Mouse (Mus musculus) left cerebral cortex, postnatal 25 days (tissue): ENCODE results near the gene Lrrc63. TPM values are rescaled to one million over a fixed set of nuclear protein-coding genes. Genes with fewer than 3 reads are reported as not detected.

Source experiments
- DNase-seq, 2 experiments: peaks; one replicate each; pipeline ENCODE4 v3.0.0; 2022; ENCODE audit warnings: low spot score in 2 of 2, mixed read lengths in 1 of 2
- intact Hi-C: fragments of 180-260 bp; cut with DNase I; formaldehyde crosslinking; loops from one replicate; pipeline ENCODE4 v1.15.1; 2025
- total RNA-seq, 2 experiments: library from RNA; stranded (reverse); gene quantifications; 2 replicates each; pipeline ENCODE4 v1.2.3; 2021

The Lrrc63 gene
- total RNA-seq, 2 experiments from 2014 or later = not detected

DNA sequence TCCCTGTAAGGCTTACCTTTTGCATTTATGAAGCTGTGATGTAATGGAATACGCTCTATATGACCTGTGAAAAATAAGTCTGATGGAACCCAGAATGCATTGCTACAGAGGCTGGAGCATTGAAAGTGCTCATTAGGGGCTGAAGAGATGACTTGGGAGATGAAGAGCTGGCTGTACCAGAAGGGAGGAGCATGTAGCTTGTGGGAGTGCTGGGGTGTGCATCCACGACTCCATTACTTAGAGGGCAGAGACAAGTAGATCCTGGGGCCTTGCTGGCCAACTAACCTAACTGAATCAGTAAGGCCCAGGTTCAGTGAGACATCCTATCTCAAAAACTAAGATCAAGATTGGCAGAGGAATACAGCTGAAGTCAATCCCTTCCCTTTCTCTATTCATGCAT lies 8.5 kb upstream of the Lrrc63 start:
- intact Hi-C loops = no loop called here
- DNase-seq = no peak

GRCm38 (mm10) chr14:75138503-75138902 lies 7.8 kb upstream of the Lrrc63 start:
- intact Hi-C loops = no loop called here
- DNase-seq = no peak

DNA sequence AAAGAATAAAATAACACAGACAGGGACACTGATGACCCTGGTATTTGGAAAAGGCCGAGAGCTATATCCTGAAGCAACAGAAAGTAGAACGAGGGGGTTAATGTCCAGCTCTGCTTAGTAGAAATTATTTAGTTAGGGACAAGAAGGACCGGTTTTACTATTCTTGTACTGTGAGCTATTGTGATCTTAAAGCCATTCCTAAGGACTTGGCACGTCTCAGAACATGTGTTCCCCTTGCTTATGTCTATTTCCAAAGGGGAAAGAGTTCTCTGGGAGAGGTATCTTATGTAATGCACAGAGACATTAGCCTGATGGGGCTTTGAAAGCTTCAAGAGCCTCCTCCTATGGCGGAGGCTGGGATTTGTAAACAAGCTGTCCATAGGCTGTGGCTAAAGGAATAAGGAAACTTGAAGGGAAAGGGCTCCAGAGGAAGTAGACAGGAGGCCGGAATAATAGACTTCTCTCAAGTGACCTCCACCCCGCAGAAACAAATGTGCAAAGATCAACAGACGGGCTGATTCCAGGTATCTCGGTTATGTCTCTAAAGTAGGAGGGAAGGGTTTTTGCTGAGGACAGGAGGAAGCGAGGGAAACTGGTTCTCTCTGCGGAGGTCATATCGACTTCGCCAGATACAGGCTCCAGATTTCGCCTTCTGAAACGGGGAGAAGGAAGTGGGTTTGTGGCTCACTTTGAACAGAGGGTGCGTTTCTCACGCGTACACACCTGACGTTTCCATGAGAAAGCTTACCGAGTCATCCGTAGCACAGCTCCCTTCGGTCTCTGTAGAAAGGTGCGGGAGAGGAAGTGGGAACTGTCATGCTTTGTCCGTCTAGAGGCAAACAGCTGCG lies 5.7 kb upstream of the Lrrc63 start:
- intact Hi-C loops = no loop called here

DNA sequence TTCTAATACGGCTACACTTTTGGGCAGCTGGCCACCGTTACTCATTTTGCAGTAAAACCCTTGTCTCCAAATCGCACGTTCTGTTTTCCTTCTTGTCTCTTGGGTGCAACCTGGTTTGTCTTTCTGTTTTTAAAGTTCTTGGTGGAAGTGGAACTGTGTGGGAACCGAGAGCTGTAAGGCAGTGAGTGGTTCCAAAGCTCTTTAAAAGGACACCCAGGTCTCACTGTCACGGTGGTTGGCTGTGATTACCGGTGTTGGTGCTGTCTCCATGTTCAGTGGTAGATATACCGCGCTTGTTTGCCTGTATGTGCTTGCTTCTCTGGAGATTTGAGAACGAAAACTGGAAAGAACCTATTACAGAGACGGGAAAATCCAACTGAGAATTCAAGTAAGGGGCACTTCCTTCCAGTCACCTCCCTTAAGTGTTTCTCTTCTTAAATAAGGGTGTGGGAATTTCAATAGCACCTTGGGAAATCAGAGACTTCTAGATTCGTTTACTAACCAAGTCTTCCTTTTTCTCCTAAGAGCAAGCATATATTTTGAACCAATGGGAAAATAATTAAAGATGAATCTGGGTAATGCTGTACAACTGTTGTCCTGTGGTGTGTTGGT lies 749 bp upstream of the Lrrc63 start:
- intact Hi-C loops = no loop called here
- peak in 1 of 2 experiments; percentile 9 for DNase-seq

More for the DNA sequence above, 5.7 kb upstream of the Lrrc63 start:
- no peak for DNase-seq

DNA sequence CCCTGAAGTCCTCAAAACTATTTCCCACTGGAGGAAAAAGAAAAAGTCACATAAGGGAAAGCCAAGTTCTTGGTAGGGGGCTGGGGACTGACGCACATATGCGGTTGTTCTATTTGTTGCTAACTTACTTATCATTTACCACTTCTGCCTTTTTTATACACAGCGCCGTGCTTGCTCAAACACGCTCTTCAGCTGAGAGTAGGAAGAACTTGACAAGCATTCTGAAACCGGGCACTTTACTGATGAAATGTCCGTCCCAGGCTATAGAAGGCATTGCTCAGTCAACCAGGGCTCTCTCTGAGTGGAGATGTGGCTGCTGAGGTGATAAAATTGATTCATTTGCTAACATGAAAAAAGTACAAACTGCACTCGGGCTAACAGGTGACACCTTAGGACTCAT lies 9.0 kb downstream of the Lrrc63 start:
- intact Hi-C loops = no loop called here
- DNase-seq = no peak

GRCm38 (mm10) chr14:75102956-75103355 lies 27.7 kb downstream of the Lrrc63 start:
- DNase-seq = no peak
- intact Hi-C loops = no loop called here

- no peak for DNase-seq
- intact Hi-C loops = no loop called here
Measured at GRCm38 (mm10) chr14:75077946-75078345, 52.7 kb downstream of the Lrrc63 start.

DNA sequence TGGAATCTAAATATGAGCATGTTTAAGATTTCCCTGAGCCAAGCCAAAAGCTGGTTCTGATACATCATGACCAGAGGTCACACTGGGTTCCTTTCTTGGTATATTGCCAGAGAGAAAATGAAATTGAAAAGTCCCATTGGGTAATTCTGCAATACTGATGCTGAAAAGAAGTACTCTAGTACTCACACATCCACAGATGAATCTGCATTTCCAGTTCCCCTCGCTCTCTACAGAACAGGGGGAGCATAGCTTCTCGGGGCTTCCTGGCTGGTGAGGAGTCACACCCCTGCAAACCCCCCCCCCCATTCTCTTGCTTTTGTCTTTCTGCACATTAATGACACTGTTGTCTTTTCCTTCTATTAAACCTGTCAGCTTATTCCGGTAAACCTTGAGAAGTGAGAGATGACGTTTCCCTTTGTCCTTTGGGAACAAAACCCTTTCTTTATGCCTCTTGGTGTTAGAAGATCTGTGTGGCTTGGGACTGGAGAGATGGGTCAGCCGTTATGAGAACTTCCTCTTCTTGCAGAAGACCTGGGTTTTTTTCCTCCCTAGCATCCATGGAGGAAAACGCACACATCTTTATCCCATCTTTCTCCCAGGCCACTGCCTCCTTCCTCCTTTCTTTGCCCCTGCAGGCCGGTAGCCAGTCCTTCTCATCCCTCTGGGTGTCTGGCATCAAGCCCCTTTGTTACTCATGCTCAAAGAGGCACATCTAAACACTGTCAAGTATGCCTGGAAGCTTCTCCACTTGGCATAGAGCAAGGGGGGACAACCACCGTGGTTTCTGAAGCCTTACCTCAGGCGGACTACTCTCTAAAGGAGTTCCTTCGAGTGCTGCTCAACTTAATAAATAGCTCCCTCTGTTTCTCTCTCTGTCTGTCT lies 55.1 kb downstream of the Lrrc63 start:
- intact Hi-C loops = no loop called here
- no peak for DNase-seq

GRCm38 (mm10) chr14:75071091-75071490 lies 59.6 kb downstream of the Lrrc63 start:
- intact Hi-C loops = no loop called here
- DNase-seq = no peak

GRCm38 (mm10) chr14:75069356-75069979 lies 61.2 kb downstream of the Lrrc63 start:
- intact Hi-C loops = no loop called here
- no peak for DNase-seq

- DNase-seq = no peak
- intact Hi-C loops = no loop called here
Measured at GRCm38 (mm10) chr14:75068430-75069112, 62.1 kb downstream of the Lrrc63 start.

DNA sequence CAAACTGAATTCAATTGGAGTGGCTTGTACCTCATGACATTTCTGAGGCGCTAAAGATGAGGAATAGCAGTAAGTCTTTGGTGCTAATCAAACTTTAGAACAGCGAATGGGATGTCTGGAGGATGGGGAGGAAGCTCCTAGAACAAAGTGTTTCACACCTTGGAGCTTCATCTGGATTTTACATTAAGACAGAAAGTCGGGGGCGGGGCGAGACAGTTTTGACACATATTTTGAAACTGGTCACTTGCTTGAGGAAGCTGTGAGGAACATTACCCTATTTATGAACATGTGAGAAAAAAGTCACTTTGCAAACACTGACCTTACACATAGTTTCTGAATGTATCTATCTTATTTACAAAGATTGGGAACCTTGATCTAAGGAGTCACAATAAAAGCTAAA lies 65.5 kb downstream of the Lrrc63 start:
- no peak for DNase-seq
- intact Hi-C loops = no loop called here

GRCm38 (mm10) chr14:75064520-75064919 lies 66.2 kb downstream of the Lrrc63 start:
- intact Hi-C loops = no loop called here

DNA sequence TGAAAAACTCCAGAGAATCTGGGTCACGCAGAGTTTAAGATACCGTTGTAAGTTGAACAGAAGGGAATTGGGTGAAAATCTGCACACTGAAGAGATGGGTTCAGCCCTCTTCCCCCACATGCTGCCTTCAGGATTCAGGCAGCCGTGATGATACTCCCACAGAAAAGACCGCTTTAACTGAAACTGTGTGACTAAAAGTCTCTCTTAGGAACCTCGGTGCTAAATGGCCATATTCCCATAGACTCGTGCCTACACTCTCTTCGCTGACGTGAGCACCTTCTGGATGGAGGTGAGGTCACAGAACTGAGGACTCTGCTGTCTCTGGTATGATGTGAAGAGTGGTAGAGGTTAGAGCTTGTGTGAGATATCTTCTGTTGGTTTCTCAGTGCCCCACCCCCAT lies 66.7 kb downstream of the Lrrc63 start:
- intact Hi-C loops = no loop called here
- peak in 1 of 2 experiments; percentile 66 for DNase-seq

More at GRCm38 (mm10) chr14:75064520-75064919, 66.2 kb downstream of the Lrrc63 start:
- no peak for DNase-seq

DNA sequence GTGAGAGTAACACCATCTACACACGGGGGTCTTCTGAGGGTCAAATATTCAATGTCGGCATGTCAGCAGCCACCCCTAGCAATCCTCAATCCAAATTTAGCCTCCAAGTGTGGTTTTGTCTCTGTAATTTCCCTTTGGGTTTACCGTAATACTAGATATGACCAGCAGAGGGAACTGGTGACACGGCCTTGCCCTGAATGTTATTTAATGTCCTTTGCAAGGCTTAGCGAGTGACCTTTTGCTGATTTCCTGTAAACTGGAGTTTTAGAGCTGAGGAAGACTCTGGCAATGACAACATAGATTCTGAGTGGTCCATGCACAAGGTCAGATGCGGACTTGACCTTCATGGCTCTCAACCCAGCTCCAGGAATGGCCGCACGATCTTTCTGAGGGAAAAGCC lies 70.1 kb downstream of the Lrrc63 start:
- intact Hi-C loops = no loop called here
- DNase-seq = peak; percentile 32 to 49

- DNase-seq = no peak
- intact Hi-C loops = no loop called here
Measured at GRCm38 (mm10) chr14:75056861-75057431, 73.7 kb downstream of the Lrrc63 start.

- no peak for DNase-seq
- intact Hi-C loops = no loop called here
Measured at GRCm38 (mm10) chr14:75054455-75055343, 76.0 kb downstream of the Lrrc63 start.

DNA sequence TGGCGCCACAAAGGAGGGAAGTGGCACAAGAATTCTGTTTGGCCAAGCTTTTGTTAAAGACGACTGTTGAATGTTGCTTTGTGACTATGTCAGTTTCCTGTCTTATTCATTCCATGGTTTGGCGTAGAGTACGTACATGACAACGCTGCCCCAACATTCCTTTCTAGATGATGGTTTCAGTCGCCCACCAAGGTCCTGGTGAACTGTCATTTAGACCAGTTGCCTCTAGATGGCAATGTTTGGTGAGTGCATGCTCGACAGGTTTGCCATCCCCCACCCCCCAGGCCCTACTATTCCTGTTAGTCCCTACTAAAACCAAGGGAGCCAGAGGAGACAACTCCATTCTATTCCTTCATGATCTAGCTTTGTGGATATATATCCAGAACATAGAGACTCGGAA lies 78.2 kb downstream of the Lrrc63 start:
- DNase-seq = no peak
- intact Hi-C loops = no loop called here
